Mouse (Mus musculus): ENCODE measurements around the gene Olfr316.

- TF ChIP-seq POLR2A (IDR thresholded peaks at IDR 0.05; ENCODE audit: borderline replicate concordance, extremely low read depth, insufficient read depth, insufficient read length, poor library complexity, severe bottlenecking) (no peak), CTCF (IDR thresholded peaks at IDR 0.05; ENCODE audit: borderline replicate concordance, extremely low read depth, insufficient read depth, insufficient read length) (no peak)
Measured at GRCm38 (mm10) chr11:58795856-58796255, 43.3 kb downstream of the Olfr316 start.
